ENCODE assay signal across 26 mouse cellular contexts in genomic region chr4:108635101-108635500, GRCm38 (mm10). TPM values are rescaled to one million over a fixed set of nuclear protein-coding genes. Genes with fewer than 3 reads are reported as not detected.
DNase-seq lines count a peak whose midpoint lies in the region; TF ChIP-seq lines count a peak whose summit lies in the region.
"Had no signal": no experiment of that assay in that cellular context is flagged by ENCODE, and none has a peak within 500 bp of the region (broad histone marks: within the 10 kb centered on the region; RNA-seq: fewer than 3 reads in every experiment).

No protein-coding gene starts in this region.

- no peak for TF ChIP-seq EP300 in heart, adult 2 months (IDR thresholded peaks at IDR 0.05; ENCODE audit: insufficient read depth, low read depth, low read length)

- no peak overlapping the region for H3K4me3 ChIP-seq in heart, adult 2 months
- H3K4me3 ChIP-seq: heart, embryonic 13.5 days; kidney, embryonic 15.5 days; left cerebral cortex, adult 2 months; liver, embryonic 12.5 days; midbrain, embryonic 13.5 days had no signal

- intact Hi-C loops in heart, postnatal 14 days (cut with DNase I): no loop called here
- intact Hi-C loops in heart, adult 2 months (cut with DNase I): no loop called here

- no peaks in the 10 kb centered on the region for H3K4me1 ChIP-seq in heart, adult 2 months (ENCODE audit: control insufficient read depth, insufficient read depth, low read length)
- H3K4me1 ChIP-seq: heart, embryonic 13.5 days; midbrain, embryonic 13.5 days had no signal

- no peak overlapping the region for H3K27ac ChIP-seq in heart, adult 2 months
- H3K27ac ChIP-seq: heart, embryonic 13.5 days; hindbrain, embryonic 14.5 days; kidney, embryonic 15.5 days; left cerebral cortex, adult 2 months; liver, embryonic 12.5 days; midbrain, embryonic 13.5 days had no signal

- no peak for TF ChIP-seq CTCF in heart, adult 2 months (IDR thresholded peaks at IDR 0.05)

- no peaks in the 10 kb centered on the region for H3K79me2 ChIP-seq in heart, adult 2 months (replicated peaks; ENCODE audit: control insufficient read depth, insufficient read depth, low read length)

- TF ChIP-seq POLR2A in heart, adult 2 months (IDR thresholded peaks at IDR 0.05; ENCODE audit: insufficient read depth, low read depth, low read length): no peak

- H3K36me3 ChIP-seq in heart, adult 2 months (ENCODE audit: control insufficient read depth, insufficient read depth, low read length): no peaks in the 10 kb centered on the region

- no peaks in the 10 kb centered on the region for H3K27me3 ChIP-seq in heart, adult 2 months (ENCODE audit: control insufficient read depth, insufficient read depth, low read length)
- H3K27me3 ChIP-seq: heart, embryonic 13.5 days; kidney, embryonic 15.5 days; liver, embryonic 12.5 days; midbrain, embryonic 13.5 days had no signal

- peak; percentile 64 for DNase-seq in heart, adult 11 months
- DNase-seq in heart, adult 9 months (ENCODE audit: low spot score in 2 of 2): no peak
- peak; percentile 11 for DNase-seq in retina, postnatal 1 day
- no peak for DNase-seq in retina, embryonic 14.5 days (ENCODE audit: low spot score)
- DNase-seq in ZHBTc4 (ENCODE audit: low read depth, low spot score): peak; percentile 74
- no peak for DNase-seq in left cerebral cortex, adult 11 months (ENCODE audit: low spot score)
- no peak for DNase-seq in heart, postnatal 14 days
- DNase-seq in heart, adult 2 months: no peak
- DNase-seq: adrenal gland, adult 2 months; cerebellum, adult 2 months; gastrocnemius, postnatal 25 days; heart, adult 18-20 months; heart, postnatal 10 days; kidney, adult 18-20 months; kidney, postnatal 25 days; liver, postnatal 0 days; lung, postnatal 36 days; right cerebral cortex, postnatal 25 days; thymus, postnatal 25 days had no signal

- no peak overlapping the region for H3K9ac ChIP-seq in heart, adult 2 months (ENCODE audit: low read depth, low read length)
- H3K9ac ChIP-seq: heart, embryonic 13.5 days; hindbrain, embryonic 14.5 days; kidney, embryonic 15.5 days; liver, embryonic 12.5 days; liver, postnatal 0 days; midbrain, embryonic 13.5 days had no signal

RNA-seq across cellular contexts. Expression of gene Cc2d1b, which starts 15.4 kb away (rescaled TPM):
- 10 to 100 TPM; 14.6 to 17.6 TPM for total RNA-seq in heart, postnatal 14 days (2021)
- total RNA-seq in heart, adult 2 months (2021): 10 to 100 TPM; 13.5 to 13.7 TPM
- 13.4 and 16.7 TPM in 2 replicates for polyA plus RNA-seq in heart, adult 2 months (2012; rRNA removed)

RNA-seq across cellular contexts. Expression of gene Orc1, which starts 55.9 kb away (rescaled TPM):
- total RNA-seq in heart, postnatal 14 days (2021): under 1 TPM in 1 of 2 experiments, not detected in 1; 0.71 TPM
- not detected for total RNA-seq in heart, adult 2 months (2021)
- polyA plus RNA-seq in heart, adult 2 months (2012; rRNA removed): 0.04 TPM in 1 of 2 replicates, not detected in the other
- total RNA-seq: gastrocnemius, postnatal 25 days; left cerebral cortex, adult 2 months; monocyte, adult 5-6 weeks had no signal

RNA-seq across cellular contexts. Expression of gene Prpf38a, which starts 56.0 kb away (rescaled TPM):
- 10 to 100 TPM; 20.6 to 21.4 TPM for total RNA-seq in heart, postnatal 14 days (2021)
- total RNA-seq in heart, adult 2 months (2021): 10 to 100 TPM; 14.3 to 17.0 TPM
- polyA plus RNA-seq in heart, adult 2 months (2012; rRNA removed): 3.2 and 7.1 TPM in 2 replicates

Comparison
In these comparisons a context has a peak if more than half of its experiments do, and no peak if none do; other contexts are left out.
1. DNase-seq: peak in heart, adult 11 months (single experiment), retina, postnatal 1 day (single experiment) and ZHBTc4 (single experiment); none in heart, adult 9 months (0 of 2), retina, embryonic 14.5 days (single experiment), left cerebral cortex, adult 11 months (single experiment), heart, postnatal 14 days (0 of 2) and heart, adult 2 months (0 of 2).